Mouse (Mus musculus) C2C12 (cell line): ENCODE results near the gene Dazap1. TPM values are rescaled to one million over a fixed set of nuclear protein-coding genes. Genes with fewer than 3 reads are reported as not detected.

ENCODE experiments used
- H3K27me3 ChIP-seq: one replicate; pipeline ENCODE4 v1.6.1; 2011; ENCODE audit not compliant: control insufficient read depth, insufficient read depth, insufficient read length
- H3K36me3 ChIP-seq: one replicate; pipeline ENCODE4 v1.6.1; 2011; ENCODE audit not compliant: control insufficient read depth, insufficient read depth
- H3K4me3 ChIP-seq: one replicate; pipeline ENCODE4 v1.5.1; 2011; ENCODE audit warnings: mild to moderate bottlenecking, control low read depth; ENCODE audit not compliant: poor library complexity, insufficient read depth, severe bottlenecking
- H3K79me2 ChIP-seq: one replicate; pipeline ENCODE4 v1.6.1; 2011; ENCODE audit not compliant: control insufficient read depth, insufficient read depth
- H3K79me3 ChIP-seq: one replicate; pipeline ENCODE4 v1.6.1; 2011; ENCODE audit warnings: low read depth, control low read depth
- H3ac ChIP-seq: one replicate; pipeline ENCODE3; 2011; ENCODE audit warnings: low read depth; ENCODE audit not compliant: control insufficient read depth, insufficient read length
- CEBPB ChIP-seq: IDR thresholded peaks from one replicate; pipeline ENCODE4 v1.6.1; 2011; ENCODE audit warnings: low read depth, mild to moderate bottlenecking, control low read depth, moderate library complexity
- CTCF ChIP-seq: IDR thresholded peaks from one replicate; pipeline ENCODE4 v1.5.1; 2011; ENCODE audit not compliant: control insufficient read depth, insufficient read depth, insufficient read length
- FOSL1 ChIP-seq: IDR thresholded peaks from one replicate; pipeline ENCODE4 v1.8.0; 2011; ENCODE audit warnings: mild to moderate bottlenecking, low read length; ENCODE audit not compliant: poor library complexity, insufficient read depth, severe bottlenecking
- MAX ChIP-seq: IDR thresholded peaks from one replicate; pipeline ENCODE4 v1.6.1; 2011; ENCODE audit warnings: mild to moderate bottlenecking, control low read depth
- MYOD1 ChIP-seq: IDR thresholded peaks from one replicate; pipeline ENCODE4 v1.6.1; 2011; ENCODE audit warnings: low read depth; ENCODE audit not compliant: control insufficient read depth, insufficient read length
- MYOG ChIP-seq: IDR thresholded peaks from one replicate; pipeline ENCODE4 v1.6.1; 2011; ENCODE audit not compliant: control insufficient read depth, insufficient read length; ENCODE audit errors: extremely low read depth
- USF1 ChIP-seq: IDR thresholded peaks from one replicate; pipeline ENCODE4 v1.6.1; 2011; ENCODE audit warnings: low read depth, mild to moderate bottlenecking, control low read depth, moderate library complexity
- polyA plus RNA-seq: library from polyadenylated mRNA; unstranded; fragments of >200 nt; fragmentation: generic; extraction: Trizol; gene quantifications from one replicate; pipeline ENCODE4 v1.2.1, GENCODE M21; 2012; ENCODE audit warnings: missing spikeins

Dazap1 gene
- polyA plus RNA-seq, 1 experiment, result 159 TPM

DNA sequence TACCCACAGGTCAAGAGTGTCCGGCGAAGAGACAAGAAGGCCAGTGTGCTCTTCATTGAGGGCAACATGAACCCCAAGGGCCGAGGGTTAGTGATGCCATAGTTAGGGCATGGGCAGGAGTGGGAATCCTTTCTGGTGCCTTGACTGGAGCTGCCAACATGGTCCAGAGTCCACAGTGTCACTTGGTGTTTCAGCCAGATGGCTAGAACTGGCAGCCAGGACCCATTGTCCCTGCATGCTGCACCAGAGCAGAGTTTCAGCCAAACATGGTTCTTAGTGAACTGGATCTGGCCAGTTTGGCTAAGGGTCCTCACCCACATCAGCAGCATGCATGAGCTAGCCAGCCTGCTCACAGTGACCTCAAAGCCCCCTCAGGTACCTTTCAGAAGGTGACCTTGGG is 23.0 kb upstream of the Dazap1 start:
- Histone ChIP-seq H3K4me3 (no peak overlapping the region), H3K36me3 (peaks cover 97% of the 10 kb centered on the region), H3K27me3 (no peaks in the 10 kb centered on the region), H3K79me3 (peaks cover 11% of the 10 kb centered on the region), H3K79me2 (peaks cover 14% of the 10 kb centered on the region), H3ac (no peak overlapping the region)
- TF ChIP-seq MAX, result no peak
- no peak for TF ChIP-seq MYOD1
- TF ChIP-seq CEBPB, result no peak
- TF ChIP-seq USF1, result no peak

DNA sequence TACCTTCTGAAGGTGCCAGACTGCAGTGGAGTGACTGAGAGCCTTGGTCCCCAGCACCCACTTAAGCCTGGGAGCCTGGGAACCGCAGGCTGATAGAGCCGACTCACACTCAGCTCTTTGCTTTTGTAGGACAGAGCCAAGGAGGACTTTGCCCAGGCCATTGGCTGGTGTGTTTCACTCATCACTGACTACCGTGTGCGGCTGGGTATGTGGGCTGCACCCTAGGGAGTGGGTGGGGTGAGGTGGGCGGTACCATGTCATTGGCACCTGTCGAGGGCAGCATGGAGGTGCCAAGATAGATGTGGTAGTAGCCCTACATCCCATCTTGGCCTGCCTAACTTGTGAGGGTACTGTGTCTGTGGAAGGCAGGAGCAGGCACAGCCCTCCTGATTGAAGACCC is 21.5 kb upstream of the Dazap1 start:
- H3K36me3 ChIP-seq, result peaks cover 97% of the 10 kb centered on the region
- no peaks in the 10 kb centered on the region for H3K79me2 ChIP-seq

DNA sequence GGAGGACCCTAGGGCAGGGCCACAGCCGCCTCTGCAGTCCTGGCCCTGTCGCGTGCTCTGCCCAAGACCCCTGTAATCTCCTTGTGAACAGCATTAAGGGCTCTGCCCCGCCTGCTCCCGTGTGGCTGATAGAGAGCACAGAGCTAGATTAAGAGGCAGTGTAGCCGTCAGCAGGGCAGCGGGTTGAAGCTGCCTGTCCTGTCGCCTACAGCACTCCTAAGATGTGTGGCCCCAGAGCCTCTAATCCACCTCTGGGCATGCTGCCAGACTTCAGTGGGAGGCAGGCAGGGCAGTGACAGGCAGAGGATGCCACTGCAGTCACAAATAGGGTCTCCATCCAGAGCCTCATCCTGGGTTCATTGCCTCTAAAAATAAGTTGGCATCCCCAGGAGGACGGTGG is 19.2 kb upstream of the Dazap1 start:
- no peaks in the 10 kb centered on the region for H3K79me2 ChIP-seq
- H3K4me3 ChIP-seq, result no peak overlapping the region
- TF ChIP-seq MYOD1, result no peak
- no peak for TF ChIP-seq FOSL1
- TF ChIP-seq CEBPB, result no peak
- no peak for TF ChIP-seq MYOG
- no peak for TF ChIP-seq CTCF
- no peak for TF ChIP-seq MAX
- no peak for TF ChIP-seq USF1
- H3K36me3 ChIP-seq, result peaks cover 81% of the 10 kb centered on the region
- H3ac ChIP-seq, result no peak overlapping the region
- H3K27me3 ChIP-seq, result no peaks in the 10 kb centered on the region
- no peaks in the 10 kb centered on the region for H3K79me3 ChIP-seq

More for the DNA sequence above, 21.5 kb upstream of the Dazap1 start:
- Histone ChIP-seq H3ac (no peak overlapping the region), H3K27me3 (no peaks in the 10 kb centered on the region), H3K79me3 (peaks cover 3% of the 10 kb centered on the region), H3K4me3 (no peak overlapping the region)
- TF ChIP-seq MYOD1, result no peak
- TF ChIP-seq CEBPB, result no peak
- no peak for TF ChIP-seq FOSL1
- no peak for TF ChIP-seq MAX
- TF ChIP-seq CTCF, result no peak
- TF ChIP-seq MYOG, result no peak
- no peak for TF ChIP-seq USF1

DNA sequence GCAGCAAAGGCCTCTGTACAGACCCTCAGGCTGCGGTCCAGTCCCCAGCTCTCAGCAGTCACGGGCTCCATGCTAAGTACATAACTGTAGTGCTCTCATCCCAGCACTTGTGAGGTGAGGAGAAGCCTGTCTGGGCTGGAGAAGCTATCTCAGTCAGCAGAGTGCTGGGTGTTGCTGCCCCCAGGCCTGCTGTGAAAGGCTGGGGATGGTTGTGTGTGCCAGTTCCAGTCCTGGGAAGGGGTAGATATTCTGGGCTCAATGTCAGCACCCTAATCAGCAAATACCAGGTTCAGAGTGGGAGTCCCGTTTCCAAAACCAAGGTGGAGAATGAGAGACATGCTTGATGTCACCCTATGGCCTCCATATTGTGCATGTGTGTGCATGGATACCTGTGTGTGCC is 18.7 kb upstream of the Dazap1 start:
- H3K79me2 ChIP-seq, result no peaks in the 10 kb centered on the region
- no peaks in the 10 kb centered on the region for H3K27me3 ChIP-seq
- TF ChIP-seq USF1 (no peak), CEBPB (no peak), MAX (no peak)
- H3K4me3 ChIP-seq, result no peak overlapping the region
- H3K79me3 ChIP-seq, result no peaks in the 10 kb centered on the region
- H3ac ChIP-seq, result no peak overlapping the region
- peaks cover 76% of the 10 kb centered on the region for H3K36me3 ChIP-seq

DNA sequence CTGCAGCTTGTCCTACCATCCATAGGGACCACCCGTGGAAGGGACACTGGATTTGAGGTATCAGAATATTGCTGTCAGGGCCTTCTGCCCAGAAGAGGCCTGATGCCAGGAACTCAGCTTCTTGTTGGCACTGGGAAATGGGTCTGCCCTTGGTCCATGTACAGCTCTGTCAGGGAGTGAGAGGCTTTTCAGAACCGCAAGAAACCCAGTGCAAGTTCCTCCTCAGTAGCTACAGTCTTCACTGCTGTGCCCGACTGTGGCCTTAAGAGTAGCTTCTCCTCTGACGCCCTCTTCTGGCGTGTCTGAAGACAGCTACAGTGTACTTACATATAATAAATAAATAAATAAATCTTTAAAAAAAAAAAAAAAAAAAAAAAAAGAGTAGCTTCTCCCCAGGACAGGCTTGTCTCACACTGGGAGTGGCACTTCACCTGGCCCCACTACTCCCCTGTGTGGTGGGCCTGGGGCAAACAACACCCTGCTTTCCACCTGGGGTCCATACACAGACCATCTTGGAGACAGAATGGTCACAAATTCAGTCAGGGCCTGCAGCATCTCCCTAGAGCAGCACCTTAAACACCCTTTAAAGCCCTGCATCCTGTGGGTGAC is 16.4 kb upstream of the Dazap1 start:
- Histone ChIP-seq H3ac (no peak overlapping the region), H3K79me3 (peaks cover 5% of the 10 kb centered on the region), H3K36me3 (peaks cover 53% of the 10 kb centered on the region), H3K27me3 (no peaks in the 10 kb centered on the region), H3K4me3 (no peak overlapping the region), H3K79me2 (peaks cover 7% of the 10 kb centered on the region)
- TF ChIP-seq MYOG, result no peak
- no peak for TF ChIP-seq MYOD1
- TF ChIP-seq MAX, result no peak

DNA sequence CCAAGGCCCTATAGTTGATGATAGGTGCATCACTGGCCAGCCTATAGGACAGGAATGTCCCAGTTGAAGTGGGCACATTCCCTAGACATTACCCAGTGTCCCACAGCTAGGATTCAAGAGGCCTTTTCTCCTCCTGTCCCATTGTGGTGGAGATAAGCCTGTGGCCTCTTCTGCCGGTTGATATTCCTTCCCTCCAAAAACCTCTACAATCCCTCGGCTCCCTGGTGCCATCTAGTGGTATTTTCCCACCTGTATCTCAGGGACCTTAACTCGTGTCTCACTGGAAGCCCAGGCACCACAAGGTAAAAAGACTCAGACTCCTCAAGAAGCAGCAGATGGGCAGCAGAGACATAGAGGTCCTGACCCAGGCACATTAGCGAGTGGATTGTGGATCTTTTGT is 15.7 kb upstream of the Dazap1 start:
- Histone ChIP-seq H3K4me3 (no peak overlapping the region), H3K27me3 (no peaks in the 10 kb centered on the region)

More for the DNA sequence above, 15.7 kb upstream of the Dazap1 start:
- H3K79me3 ChIP-seq, result peaks cover 11% of the 10 kb centered on the region
- H3K36me3 ChIP-seq, result peaks cover 46% of the 10 kb centered on the region
- peak overlapping the region; percentile 36 for H3ac ChIP-seq
- H3K79me2 ChIP-seq, result peaks cover 14% of the 10 kb centered on the region
- TF ChIP-seq MYOD1 (no peak), CTCF (peak; percentile 33), MYOG (no peak), USF1 (no peak), MAX (peak; percentile 40), CEBPB (no peak), FOSL1 (no peak)
